Mouse (Mus musculus): ENCODE measurements around the gene Vmn1r90. TPM values are rescaled to one million over a fixed set of nuclear protein-coding genes. Genes with fewer than 3 reads are reported as not detected.
"Not testable (repeated sequence)": the region's sequence is repeated elsewhere in the genome, so short reads cannot be mapped to it uniquely, and the experiment has no call there.

Gene Vmn1r90
- 0.49 and 0.54 TPM in 2 replicates for polyA plus RNA-seq (2015; fragmentation: Nextera tagmentation; extraction: Ambion mirVana)

DNA sequence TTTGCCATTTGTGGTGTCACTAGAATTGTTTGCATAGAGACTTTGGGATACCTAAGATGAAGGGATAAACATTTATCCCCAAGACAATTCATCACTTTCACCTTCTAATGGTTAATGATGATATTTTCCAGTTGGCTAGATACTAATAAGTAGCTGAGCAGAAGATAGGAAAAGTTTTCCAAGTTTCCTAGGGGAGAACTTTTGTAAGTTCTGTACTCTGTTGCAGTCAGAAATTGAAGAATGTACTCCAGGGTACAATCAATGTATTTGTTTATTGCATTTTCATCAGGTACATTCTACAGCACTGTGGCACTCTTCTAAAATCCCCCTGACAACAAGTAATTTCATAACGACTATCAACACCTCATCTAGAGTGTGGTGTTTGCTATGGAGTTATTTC lies at the start of gene Vmn1r90:
Gene Vmn1r90, minus strand, starts transcription at position 101 of the 400 bp plus-strand sequence.
- Histone ChIP-seq H3K27me3 (no peaks in the 10 kb centered on the region), H3K27ac (replicated peaks) (no peak within 1 kb of the TSS), H3K36me3 (0 out of 2 replicates have a peak, but pooled peaks cover 9% of the 10 kb centered on the region), H3K4me1 (replicated peaks) (no peaks in the 10 kb centered on the region), H3K4me2 (no peak within 1 kb of the TSS), H3K9ac (no peak within 1 kb of the TSS), H3K9me3 (0 out of 2 replicates have a peak, but pooled peaks cover 3% of the 10 kb centered on the region), H3K4me3 (no peak within 1 kb of the TSS)
- ATAC-seq (ENCODE audit: low FRiP score, low read depth) = no peak
- WGBS = 82% methylated on average over 1 of the region's 1 CpGs

- H3K36me3 ChIP-seq; ATAC-seq (ENCODE audit: low FRiP score, low read depth); H3K9me3 ChIP-seq; H3K9ac ChIP-seq; H3K27ac ChIP-seq (replicated peaks); H3K4me1 ChIP-seq (replicated peaks); H3K4me2 ChIP-seq; H3K27me3 ChIP-seq; H3K4me3 ChIP-seq: not testable (repeated sequence)
- WGBS = 63% methylated on average over 8 of the region's 8 CpGs
Measured at GRCm38 (mm10) chr7:14593009-14593408, 29.7 kb upstream of the Vmn1r90 start.

GRCm38 (mm10) chr7:14552284-14552683 lies 11.0 kb downstream of the Vmn1r90 start:
- Histone ChIP-seq H3K4me3 (no peak overlapping the region), H3K4me2 (no peak overlapping the region), H3K27me3 (no peaks in the 10 kb centered on the region), H3K9me3 (peaks cover 25% of the 10 kb centered on the region; the same call in 1 of the 2 replicates), H3K27ac (replicated peaks) (no peak overlapping the region), H3K9ac (no peak overlapping the region), H3K4me1 (replicated peaks) (no peaks in the 10 kb centered on the region), H3K36me3 (no peaks in the 10 kb centered on the region)
- 83% methylated on average over 1 of the region's 1 CpGs for WGBS
- ATAC-seq (ENCODE audit: low FRiP score, low read depth) = no peak

- Histone ChIP-seq H3K36me3 (no peaks in the 10 kb centered on the region), H3K27ac (replicated peaks) (no peak overlapping the region), H3K4me1 (replicated peaks) (no peaks in the 10 kb centered on the region), H3K27me3 (no peaks in the 10 kb centered on the region), H3K4me3 (no peak overlapping the region), H3K9me3 (peaks cover 17% of the 10 kb centered on the region), H3K9ac (no peak overlapping the region), H3K4me2 (no peak overlapping the region)
- ATAC-seq (ENCODE audit: low FRiP score, low read depth) = no peak
- 60% methylated on average over 1 of the region's 1 CpGs for WGBS
Measured at GRCm38 (mm10) chr7:14525280-14525679, 38.0 kb downstream of the Vmn1r90 start.

DNA sequence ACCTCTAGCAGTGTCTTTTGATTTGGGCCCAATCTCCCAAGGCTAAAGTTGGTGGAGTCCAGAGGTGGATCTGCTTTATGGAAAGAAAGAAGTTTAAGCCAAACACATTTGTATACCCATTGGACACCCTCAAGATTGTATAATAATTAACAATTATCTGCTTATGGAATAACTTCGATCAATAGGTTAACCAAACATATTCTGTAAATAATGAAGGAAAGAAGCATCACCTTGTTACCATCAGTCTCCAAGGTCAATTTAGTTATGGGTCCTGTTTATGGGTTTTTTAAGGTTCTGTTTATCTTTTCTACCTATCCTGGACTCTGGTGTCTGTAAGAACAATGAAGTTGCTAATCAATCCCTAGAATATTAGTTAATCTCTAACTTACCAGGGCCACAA lies 40.7 kb downstream of the Vmn1r90 start:
- Histone ChIP-seq H3K9me3 (peaks cover 22% of the 10 kb centered on the region), H3K4me2 (no peak overlapping the region), H3K9ac (no peak overlapping the region), H3K4me3 (no peak overlapping the region), H3K36me3 (no peaks in the 10 kb centered on the region), H3K27me3 (no peaks in the 10 kb centered on the region), H3K27ac (replicated peaks) (no peak overlapping the region), H3K4me1 (replicated peaks) (no peaks in the 10 kb centered on the region)
- ATAC-seq (ENCODE audit: low FRiP score, low read depth) = no peak
- 80% methylated on average over 1 of the region's 1 CpGs for WGBS

GRCm38 (mm10) chr7:14518301-14518700 lies 45.0 kb downstream of the Vmn1r90 start:
- H3K36me3 ChIP-seq = no peaks in the 10 kb centered on the region
- no peaks in the 10 kb centered on the region for H3K27me3 ChIP-seq
- no peak overlapping the region for H3K4me3 ChIP-seq
- H3K4me2 ChIP-seq = no peak overlapping the region
- H3K27ac ChIP-seq (replicated peaks) = no peak overlapping the region
- no peaks in the 10 kb centered on the region for H3K4me1 ChIP-seq (replicated peaks)
- H3K9ac ChIP-seq = no peak overlapping the region
- peaks cover 24% of the 10 kb centered on the region for H3K9me3 ChIP-seq
- 74% methylated on average over 3 of the region's 3 CpGs for WGBS
- no peak for ATAC-seq (ENCODE audit: low FRiP score, low read depth)

Other genes starting within 250 kb of the Vmn1r90 start
- gene Obox8, start 229.9 kb downstream of the Vmn1r90 start, polyA plus RNA-seq (2015; fragmentation: Nextera tagmentation; extraction: Ambion mirVana) = not detected in 2 replicates
- not detected in 2 replicates for gene Sult2a8, start 116.7 kb downstream of the Vmn1r90 start, polyA plus RNA-seq (2015; fragmentation: Nextera tagmentation; extraction: Ambion mirVana)
- gene Sult2a7, start 69.3 kb downstream of the Vmn1r90 start, polyA plus RNA-seq (2015; fragmentation: Nextera tagmentation; extraction: Ambion mirVana) = not detected in 2 replicates
- not detected in 2 replicates for gene Obox7, start 96.0 kb upstream of the Vmn1r90 start, polyA plus RNA-seq (2015; fragmentation: Nextera tagmentation; extraction: Ambion mirVana)